Mouse (Mus musculus) liver, postnatal 0 days (tissue): Measurements from ENCODE around the gene Ttc33.
A peak's percentile ranks its signal among the peaks of the same experiment; 100 is the strongest.

ENCODE experiments used
- CTCF ChIP-seq: sonication (generic); IDR thresholded peaks from 2 replicates; pipeline ENCODE4 v1.5.1; 2016; ENCODE audit warnings: antibody characterized with exemption, low read depth
- EP300 ChIP-seq: IDR thresholded peaks from 2 replicates; pipeline ENCODE4 v1.6.1; 2016; ENCODE audit warnings: antibody characterized with exemption, low read depth, mild to moderate bottlenecking

GRCm38 (mm10) chr15:5241304-5242201, 56.2 kb downstream of the Ttc33 start:
- no peak for TF ChIP-seq EP300
- TF ChIP-seq CTCF: peak; percentile 44
